Mouse (Mus musculus): ENCODE results near the gene Rbbp4.

GRCm38 (mm10) chr4:129326191-129326590, 9.0 kb downstream of the Rbbp4 start:
- TF ChIP-seq POLR2A (IDR thresholded peaks at IDR 0.05; ENCODE audit: insufficient read depth, low read depth, low read length) = no peak
- no peak for TF ChIP-seq CTCF (IDR thresholded peaks at IDR 0.05)
